Mouse (Mus musculus): ENCODE results near the gene Hoxa13. TPM values are rescaled to one million over a fixed set of nuclear protein-coding genes. Genes with fewer than 3 reads are reported as not detected.
A peak's percentile ranks its signal among the peaks of the same experiment; 100 is the strongest.

The Hoxa13 gene
- polyA plus RNA-seq, 1 experiment from 2014 or later, result 0.43 TPM

DNA sequence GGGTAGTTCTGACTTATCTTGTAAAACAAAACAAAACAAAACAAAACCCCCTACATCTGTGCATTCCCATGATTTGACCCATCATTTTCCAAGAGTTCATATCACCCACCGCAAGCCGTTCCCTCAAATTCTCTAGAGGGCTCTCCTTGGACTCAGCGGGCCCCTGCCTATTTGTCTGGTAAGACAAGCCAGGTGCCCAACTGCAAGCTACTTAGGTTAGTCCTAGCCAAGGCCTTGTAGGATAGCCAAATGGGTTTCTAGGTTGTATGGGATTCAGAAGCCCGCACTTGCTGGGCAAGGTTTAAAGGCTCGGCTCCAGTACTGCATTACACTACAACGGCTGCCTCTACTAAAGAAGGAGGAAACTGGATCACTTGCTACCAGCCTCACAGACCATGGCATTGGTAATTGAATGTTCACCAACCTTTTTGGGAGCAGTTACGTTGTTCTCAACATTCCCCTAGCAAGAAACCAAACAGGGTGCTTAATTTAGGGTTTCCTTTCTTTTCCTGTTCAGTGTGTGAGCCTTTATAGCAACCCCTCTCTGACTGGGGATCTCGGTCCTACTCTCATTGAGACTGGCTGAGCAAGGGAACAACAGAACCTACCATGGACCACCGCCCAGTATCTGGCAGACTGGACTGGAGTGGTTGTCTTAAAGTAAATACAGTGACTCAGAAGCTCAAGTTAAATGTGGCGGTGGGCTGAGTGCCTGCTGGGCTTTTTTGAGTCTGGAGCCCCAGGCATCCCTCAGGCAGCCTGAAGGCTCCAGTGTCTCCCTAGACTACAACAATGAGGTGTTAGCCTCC lies 23.1 kb downstream of the Hoxa13 start:
- WGBS, result 9% methylated on average over 10 of the region's 10 CpGs
- Histone ChIP-seq H3K4me2 (peak overlapping the region; percentile 74), H3K27ac (peak overlapping the region; percentile 97), H3K9ac (peak overlapping the region; percentile 96), H3K4me1 (peaks cover 53% of the 10 kb centered on the region), H3K9me3 (replicated peaks) (no peaks in the 10 kb centered on the region), H3K27me3 (peaks cover 17% of the 10 kb centered on the region; the same call in 1 of the 2 replicates), H3K4me3 (replicated peaks) (peak overlapping the region; percentile 76), H3K36me3 (no peaks in the 10 kb centered on the region)
- no peak for ATAC-seq (replicated peaks; ENCODE audit: low FRiP score)

DNA sequence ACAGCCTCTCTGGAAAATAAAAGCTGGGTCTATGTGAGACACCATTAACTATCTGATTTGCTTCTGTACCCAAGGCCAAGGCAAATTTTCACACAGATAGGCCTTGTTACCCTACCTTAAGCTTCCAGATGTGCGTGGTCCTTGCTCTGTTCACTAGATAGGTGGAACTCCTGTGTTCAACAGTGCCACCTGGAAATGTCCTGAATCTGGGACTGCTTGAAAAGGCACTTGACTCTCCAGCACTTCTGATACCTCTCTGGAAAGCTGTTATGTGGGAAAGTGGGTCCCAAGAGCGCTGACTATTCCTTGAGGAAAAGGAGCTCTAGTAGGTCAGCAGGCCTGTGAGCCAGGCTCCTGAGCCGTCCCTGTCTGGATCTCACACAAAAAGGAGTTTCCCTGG lies 23.9 kb downstream of the Hoxa13 start:
- Histone ChIP-seq H3K9ac (peak overlapping the region; percentile 96), H3K9me3 (replicated peaks) (no peaks in the 10 kb centered on the region), H3K36me3 (no peaks in the 10 kb centered on the region), H3K4me2 (peak overlapping the region; percentile 74), H3K27ac (peak overlapping the region; percentile 97), H3K4me1 (peaks cover 47% of the 10 kb centered on the region), H3K4me3 (replicated peaks) (peak overlapping the region; percentile 76), H3K27me3 (peaks cover 16% of the 10 kb centered on the region; the same call in 1 of the 2 replicates)
- no peak for ATAC-seq (replicated peaks; ENCODE audit: low FRiP score)
- WGBS, result 25% methylated on average over 3 of the region's 3 CpGs

DNA sequence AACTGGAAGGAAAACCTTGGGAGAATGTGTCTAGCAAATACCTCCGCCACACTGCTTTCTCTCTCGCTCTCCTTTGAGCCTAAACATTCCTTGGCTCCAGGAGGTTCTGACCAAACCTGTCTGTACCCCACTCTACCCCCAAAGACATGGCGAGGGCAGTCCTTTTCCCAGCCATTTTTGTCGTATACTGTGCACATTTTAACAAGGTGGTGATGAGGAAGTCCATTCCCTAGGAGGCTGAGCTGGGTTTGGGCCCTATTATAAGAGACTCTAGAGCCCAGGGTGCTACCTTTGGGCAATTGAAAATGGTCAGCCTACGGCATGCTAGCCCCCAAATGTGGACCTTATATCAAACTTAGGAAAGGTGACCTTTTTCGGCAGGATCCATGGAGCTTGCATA lies 24.8 kb downstream of the Hoxa13 start:
- Histone ChIP-seq H3K9me3 (replicated peaks) (no peaks in the 10 kb centered on the region), H3K4me1 (peaks cover 38% of the 10 kb centered on the region), H3K36me3 (no peaks in the 10 kb centered on the region), H3K4me3 (replicated peaks) (peak overlapping the region; percentile 76), H3K4me2 (peak overlapping the region; percentile 74), H3K27me3 (peaks cover 11% of the 10 kb centered on the region; the same call in 1 of the 2 replicates), H3K27ac (peak overlapping the region; percentile 97), H3K9ac (peak overlapping the region; percentile 96)
- ATAC-seq (replicated peaks; ENCODE audit: low FRiP score), result no peak
- WGBS, result 17% methylated on average over 6 of the region's 6 CpGs

DNA sequence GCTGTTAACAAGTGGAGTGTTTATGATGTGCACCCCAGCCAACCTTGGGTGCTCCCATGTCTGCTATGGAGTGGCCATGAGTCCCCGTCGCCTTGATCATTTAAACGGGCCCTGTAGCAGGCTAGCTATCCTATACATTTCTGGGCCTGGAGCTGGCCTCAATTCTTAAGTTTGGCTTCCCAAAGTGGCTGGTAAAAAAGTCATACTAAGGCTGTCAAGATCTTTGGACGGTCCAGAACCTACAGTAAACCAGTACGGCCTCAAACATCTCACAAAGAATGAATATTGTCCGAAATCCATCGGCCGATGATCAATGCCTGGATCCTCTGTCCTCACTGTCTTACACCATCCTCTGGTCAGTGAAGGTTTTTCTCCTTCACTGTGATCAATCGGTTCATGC lies 25.4 kb downstream of the Hoxa13 start:
- ATAC-seq (replicated peaks; ENCODE audit: low FRiP score), result no peak
- H3K36me3 ChIP-seq, result no peaks in the 10 kb centered on the region
- H3K4me2 ChIP-seq, result peak overlapping the region; percentile 74
- H3K4me3 ChIP-seq (replicated peaks), result peak overlapping the region; percentile 76
- peak overlapping the region; percentile 96 for H3K9ac ChIP-seq
- H3K9me3 ChIP-seq (replicated peaks), result no peaks in the 10 kb centered on the region
- H3K27ac ChIP-seq, result peak overlapping the region; percentile 97
- 15% methylated on average over 9 of the region's 9 CpGs for WGBS
- peaks cover 11% of the 10 kb centered on the region; the same call in 1 of the 2 replicates for H3K27me3 ChIP-seq
- peaks cover 32% of the 10 kb centered on the region for H3K4me1 ChIP-seq

DNA sequence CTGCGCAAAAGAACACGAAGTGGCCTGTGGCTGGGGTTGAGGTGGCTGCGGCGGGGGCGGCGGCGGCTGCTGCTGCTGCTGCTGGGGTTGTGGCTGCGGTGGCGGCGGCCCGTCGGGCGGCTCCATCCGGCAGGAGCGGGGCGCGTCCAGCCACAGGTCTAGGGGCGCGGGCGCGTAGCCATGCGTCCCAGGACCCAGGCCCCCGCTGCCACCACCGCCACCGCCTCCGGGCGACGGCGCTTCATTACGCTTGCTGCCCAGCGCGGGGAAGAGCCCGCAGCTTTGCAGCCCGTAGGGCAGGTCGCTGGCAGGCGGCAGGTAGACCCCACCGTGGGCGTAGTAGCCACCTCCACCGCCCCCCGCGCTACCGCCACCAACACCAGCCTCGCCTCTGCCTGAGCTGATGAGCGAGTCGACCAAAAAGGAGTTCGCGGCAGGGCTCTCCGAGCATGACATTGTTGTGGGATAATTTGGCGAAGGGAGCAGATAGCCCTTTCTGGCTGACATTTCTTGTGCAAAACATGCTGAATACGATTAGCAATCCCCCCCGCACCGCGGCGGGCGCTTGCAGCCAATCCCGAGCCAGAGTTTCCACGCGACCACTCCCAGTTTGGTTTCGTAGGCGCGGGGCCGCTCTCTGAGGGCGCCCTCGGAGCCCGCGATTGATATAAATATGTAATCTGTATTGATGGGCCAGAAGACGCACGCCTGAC lies 26.1 kb downstream of the Hoxa13 start:
- peaks cover 7% of the 10 kb centered on the region; the same call in 1 of the 2 replicates for H3K27me3 ChIP-seq
- H3K4me3 ChIP-seq (replicated peaks), result peak overlapping the region; percentile 76
- no peaks in the 10 kb centered on the region for H3K36me3 ChIP-seq
- H3K9ac ChIP-seq, result peak overlapping the region; percentile 96
- ATAC-seq (replicated peaks; ENCODE audit: low FRiP score), result peak; percentile 30
- H3K4me2 ChIP-seq, result peak overlapping the region; percentile 74
- H3K9me3 ChIP-seq (replicated peaks), result no peaks in the 10 kb centered on the region
- peak overlapping the region; percentile 97 for H3K27ac ChIP-seq
- WGBS, result under 1% methylated on average over 61 of the region's 68 CpGs
- peaks cover 33% of the 10 kb centered on the region for H3K4me1 ChIP-seq

DNA sequence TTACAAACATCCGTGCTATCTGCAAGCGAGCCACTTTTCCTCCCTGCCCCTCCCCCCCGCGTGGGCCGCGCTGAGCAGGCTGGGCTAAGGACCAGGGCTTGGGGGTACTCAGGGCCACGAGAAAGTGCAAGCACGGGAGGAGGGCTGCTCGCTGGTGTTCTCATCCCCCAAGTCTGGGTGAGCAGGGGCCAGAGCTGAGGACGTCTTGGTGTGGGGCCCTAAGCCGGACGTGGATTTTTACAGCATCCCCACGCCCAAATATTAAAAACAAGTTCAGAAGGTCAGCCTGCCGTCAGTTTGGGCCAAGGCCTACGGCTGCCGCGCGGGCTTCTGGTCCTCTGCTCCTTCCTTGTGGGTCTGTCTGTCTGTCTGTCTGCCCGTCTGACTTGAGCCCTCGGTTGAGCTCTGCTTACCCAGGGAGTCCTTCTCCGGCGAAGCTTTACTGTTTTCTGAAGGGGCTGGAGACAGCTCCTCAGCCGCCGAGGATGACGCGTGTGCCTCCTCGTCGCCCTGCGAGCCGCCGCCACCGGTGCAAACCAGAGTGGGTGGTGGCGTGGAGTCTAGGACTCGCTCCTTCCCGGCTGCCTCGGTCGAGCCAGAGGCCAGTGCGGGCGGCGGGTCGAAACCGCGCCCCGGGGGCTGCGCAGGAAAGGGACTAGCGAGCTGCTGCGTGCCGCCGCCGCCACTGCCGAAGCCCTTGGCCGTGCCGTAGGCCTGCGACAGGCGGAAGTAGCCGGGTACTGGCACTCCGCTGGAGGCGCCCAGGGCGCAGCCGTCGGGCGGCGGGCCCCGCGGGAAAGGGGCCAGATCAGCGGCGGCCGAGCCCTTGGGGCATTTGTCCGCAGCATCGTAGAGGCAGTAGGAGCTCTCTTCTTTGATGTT lies 26.9 kb downstream of the Hoxa13 start:
- no peaks in the 10 kb centered on the region for H3K36me3 ChIP-seq
- H3K27me3 ChIP-seq, result peaks cover 7% of the 10 kb centered on the region; the same call in 1 of the 2 replicates
- H3K9me3 ChIP-seq (replicated peaks), result no peaks in the 10 kb centered on the region
- peaks cover 33% of the 10 kb centered on the region for H3K4me1 ChIP-seq
- H3K27ac ChIP-seq, result peak overlapping the region; percentile 97
- H3K4me2 ChIP-seq, result peak overlapping the region; percentile 74
- under 1% methylated on average over 70 of the region's 70 CpGs for WGBS
- peak; percentile 47 for ATAC-seq (replicated peaks; ENCODE audit: low FRiP score)
- peak overlapping the region; percentile 76 for H3K4me3 ChIP-seq (replicated peaks)
- peak overlapping the region; percentile 96 for H3K9ac ChIP-seq

DNA sequence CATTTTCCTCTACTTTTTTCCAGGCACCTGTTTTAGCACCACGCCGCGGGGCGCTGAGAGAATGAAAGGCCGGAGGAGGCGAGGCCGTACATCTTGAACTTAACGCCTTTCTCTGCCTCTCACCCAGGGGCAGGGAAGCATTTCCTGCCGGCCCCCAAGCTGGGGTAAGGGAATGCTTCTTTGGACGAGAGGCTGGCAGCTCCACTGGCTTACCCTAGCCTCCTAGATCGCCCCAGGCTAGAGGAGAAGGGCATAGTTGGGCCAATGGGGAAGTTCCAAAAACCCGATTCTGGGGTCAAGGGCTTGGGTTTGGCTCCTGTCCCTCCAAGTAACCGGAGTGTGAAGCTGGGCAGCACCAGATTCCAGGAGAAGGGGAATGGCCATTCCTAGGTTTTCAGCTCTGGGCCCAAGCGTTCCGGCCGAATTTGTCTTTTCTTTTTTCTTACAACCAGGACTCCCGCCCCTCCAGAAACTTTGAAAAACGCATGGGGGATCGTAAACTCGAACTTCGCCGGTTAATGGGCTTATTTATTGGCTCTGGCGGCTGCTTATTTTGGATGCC lies 27.6 kb downstream of the Hoxa13 start:
- Histone ChIP-seq H3K4me2 (peak overlapping the region; percentile 74), H3K9me3 (replicated peaks) (no peaks in the 10 kb centered on the region), H3K4me1 (peaks cover 33% of the 10 kb centered on the region), H3K36me3 (no peaks in the 10 kb centered on the region), H3K27me3 (peaks cover 7% of the 10 kb centered on the region; the same call in 1 of the 2 replicates), H3K27ac (peak overlapping the region; percentile 97), H3K4me3 (replicated peaks) (peak overlapping the region; percentile 76), H3K9ac (peak overlapping the region; percentile 96)
- ATAC-seq (replicated peaks; ENCODE audit: low FRiP score), result no peak
- 1% methylated on average over 23 of the region's 23 CpGs for WGBS

DNA sequence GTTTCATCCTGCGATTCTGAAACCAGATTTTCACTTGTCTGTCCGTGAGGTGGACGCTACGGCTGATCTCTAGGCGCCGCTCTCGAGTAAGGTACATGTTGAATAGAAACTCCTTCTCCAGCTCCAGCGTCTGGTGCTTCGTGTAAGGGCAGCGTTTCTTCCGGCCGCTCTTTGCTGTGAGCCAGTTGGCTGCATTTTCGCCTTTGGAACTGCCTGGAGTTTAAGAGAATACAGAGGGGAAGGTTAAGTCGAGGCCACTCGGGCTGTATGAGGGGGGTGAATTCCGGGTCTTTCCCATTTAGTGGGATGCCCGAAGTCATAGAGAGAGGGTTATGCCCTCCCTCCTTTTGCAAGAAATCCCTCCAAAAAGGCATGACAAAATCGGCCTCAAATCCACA lies 28.1 kb downstream of the Hoxa13 start:
- no peak for ATAC-seq (replicated peaks; ENCODE audit: low FRiP score)
- Histone ChIP-seq H3K36me3 (no peaks in the 10 kb centered on the region), H3K4me3 (replicated peaks) (peak overlapping the region; percentile 76), H3K4me2 (peak overlapping the region; percentile 74), H3K9me3 (replicated peaks) (no peaks in the 10 kb centered on the region), H3K9ac (peak overlapping the region; percentile 96), H3K27ac (peak overlapping the region; percentile 97), H3K27me3 (peaks cover 7% of the 10 kb centered on the region; the same call in 1 of the 2 replicates), H3K4me1 (peaks cover 36% of the 10 kb centered on the region)
- WGBS, result under 1% methylated on average over 18 of the region's 18 CpGs

DNA sequence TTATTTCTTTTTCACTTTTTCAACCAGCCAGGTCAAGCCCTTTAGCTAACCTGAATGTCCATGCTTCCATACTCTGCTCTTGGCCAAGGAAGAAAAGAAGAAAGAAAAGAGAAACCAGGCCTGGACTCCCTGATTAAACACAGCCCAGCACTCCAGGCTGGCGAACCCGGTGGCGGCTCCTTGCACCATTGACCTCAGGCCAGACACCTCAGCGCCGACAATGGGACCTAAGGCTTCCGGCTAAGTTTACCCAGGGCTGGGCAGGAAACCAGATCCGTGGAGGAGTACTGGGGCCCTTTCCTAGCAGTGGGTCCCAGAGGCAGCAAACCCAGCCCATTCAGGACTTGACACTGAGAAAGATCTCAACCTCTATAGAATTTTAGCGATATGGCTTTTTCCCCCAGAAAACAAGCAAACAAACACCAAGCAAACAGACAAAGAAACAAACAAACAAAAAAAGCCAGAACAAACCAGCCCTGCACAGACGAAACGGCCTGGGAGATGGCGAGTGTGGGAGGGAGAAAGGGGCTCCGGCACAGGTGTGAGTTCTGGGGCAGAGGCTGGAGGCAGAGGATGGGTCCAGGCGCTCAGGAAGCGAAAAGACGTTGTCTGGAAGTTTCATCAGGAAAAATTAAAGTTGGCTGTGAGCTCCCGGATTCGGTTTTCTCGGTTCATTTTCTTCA lies 28.7 kb downstream of the Hoxa13 start:
- Histone ChIP-seq H3K4me2 (peak overlapping the region; percentile 74), H3K4me3 (replicated peaks) (peak overlapping the region; percentile 76)

DNA sequence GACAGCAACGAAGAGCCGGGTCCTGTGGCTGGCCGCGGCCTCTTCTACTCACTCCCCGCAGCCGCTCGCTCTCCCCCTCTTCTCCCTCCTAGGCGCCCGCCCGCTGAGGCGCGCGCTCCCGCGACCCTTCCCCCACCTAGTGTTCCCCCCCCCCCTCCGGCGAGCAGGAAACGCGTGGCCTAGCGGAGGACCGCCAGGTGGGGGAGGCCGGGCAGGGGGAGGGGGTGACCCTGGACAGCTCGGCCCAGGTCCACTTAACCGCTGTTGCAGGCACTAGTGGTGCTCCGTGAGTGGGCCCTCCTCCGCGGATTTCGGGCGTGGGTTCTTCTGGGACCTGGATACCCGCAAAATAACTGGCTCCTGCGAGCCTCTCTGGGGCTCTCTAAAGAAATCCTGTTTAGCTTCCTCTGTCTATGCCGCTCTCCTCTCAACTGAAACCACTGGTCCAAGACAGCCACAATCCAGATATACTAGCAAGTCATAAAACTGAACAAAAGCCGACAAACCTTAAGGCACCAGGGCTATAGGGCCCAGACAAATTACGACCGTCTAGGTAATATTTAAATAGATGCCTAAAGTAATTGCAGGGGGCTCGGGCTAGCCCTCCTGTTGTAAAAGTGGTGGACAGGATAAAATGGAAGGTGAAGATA lies 30.0 kb downstream of the Hoxa13 start, which contains the start of gene Hoxa9:
Gene Hoxa9 (minus strand): TSS at position 574 of the 650 bp plus-strand sequence.
- WGBS, result under 1% methylated on average over 25 of the region's 36 CpGs
- Histone ChIP-seq H3K4me2 (peak within 1 kb of the TSS; percentile 74), H3K27me3 (peaks cover 7% of the 10 kb centered on the region; the same call in 1 of the 2 replicates), H3K9me3 (replicated peaks) (no peaks in the 10 kb centered on the region), H3K4me3 (replicated peaks) (peak within 1 kb of the TSS; percentile 76), H3K27ac (peak within 1 kb of the TSS; percentile 97), H3K36me3 (no peaks in the 10 kb centered on the region), H3K9ac (peak within 1 kb of the TSS; percentile 96), H3K4me1 (peaks cover 32% of the 10 kb centered on the region)
- peak; percentile 43 for ATAC-seq (replicated peaks; ENCODE audit: low FRiP score)

More for the DNA sequence above, 28.7 kb downstream of the Hoxa13 start:
- Histone ChIP-seq H3K36me3 (no peaks in the 10 kb centered on the region), H3K4me1 (peaks cover 42% of the 10 kb centered on the region), H3K27ac (peak overlapping the region; percentile 97), H3K9ac (peak overlapping the region; percentile 96), H3K9me3 (replicated peaks) (no peaks in the 10 kb centered on the region), H3K27me3 (peaks cover 7% of the 10 kb centered on the region; the same call in 1 of the 2 replicates)
- peak; percentile 37 for ATAC-seq (replicated peaks; ENCODE audit: low FRiP score)
- WGBS, result under 1% methylated on average over 18 of the region's 18 CpGs

All from kidney, embryonic 15.5 days (tissue).